Mouse (Mus musculus): ENCODE measurements around the gene Slc36a1.

The Slc36a1 gene

GRCm38 (mm10) chr11:55204159-55204596 is at the start of gene Slc36a1:
TSS of gene Slc36a1 (plus strand) at chr11:55204350.
- peak; percentile 94 for DNase-seq (ENCODE audit: low spot score)

- DNase-seq (ENCODE audit: low spot score) = no peak
These were observed 49.6 kb upstream of the Slc36a1 start for GRCm38 (mm10) chr11:55154398-55155069.

- DNase-seq (ENCODE audit: low spot score) = no peak
These were observed 49.1 kb upstream of the Slc36a1 start for GRCm38 (mm10) chr11:55155070-55155421.

DNA sequence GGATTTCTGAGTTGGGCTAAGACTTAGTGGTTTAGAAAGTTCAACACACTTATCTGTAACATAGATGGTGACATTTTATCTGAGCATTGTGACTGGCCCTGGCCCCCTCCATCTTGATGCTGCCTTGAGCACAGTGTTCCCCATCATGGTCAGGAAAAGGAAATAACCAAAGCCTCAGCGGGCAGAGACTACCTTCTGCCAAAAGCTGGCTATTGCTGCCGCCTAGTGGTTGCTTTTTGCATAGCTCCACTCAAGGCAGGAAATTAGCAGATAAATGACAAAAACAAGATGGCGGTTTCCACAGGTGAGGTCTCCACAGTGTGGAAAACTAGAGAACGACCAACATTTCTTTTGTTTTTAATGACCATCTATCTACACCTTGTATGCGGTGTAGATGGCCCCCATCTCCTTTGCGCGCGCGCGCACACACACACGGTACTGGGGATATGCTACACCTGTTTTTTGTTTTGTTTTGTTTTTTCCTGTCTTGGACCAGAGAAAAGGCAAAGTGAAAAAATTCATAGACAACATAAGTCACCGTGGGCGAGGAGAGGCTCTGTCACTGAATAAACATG is 45.3 kb upstream of the Slc36a1 start:
- peak; percentile 87 for DNase-seq (ENCODE audit: low spot score)

- peak; percentile 50 for DNase-seq (ENCODE audit: low spot score)
These were observed 41.5 kb upstream of the Slc36a1 start for GRCm38 (mm10) chr11:55162670-55163069.

DNA sequence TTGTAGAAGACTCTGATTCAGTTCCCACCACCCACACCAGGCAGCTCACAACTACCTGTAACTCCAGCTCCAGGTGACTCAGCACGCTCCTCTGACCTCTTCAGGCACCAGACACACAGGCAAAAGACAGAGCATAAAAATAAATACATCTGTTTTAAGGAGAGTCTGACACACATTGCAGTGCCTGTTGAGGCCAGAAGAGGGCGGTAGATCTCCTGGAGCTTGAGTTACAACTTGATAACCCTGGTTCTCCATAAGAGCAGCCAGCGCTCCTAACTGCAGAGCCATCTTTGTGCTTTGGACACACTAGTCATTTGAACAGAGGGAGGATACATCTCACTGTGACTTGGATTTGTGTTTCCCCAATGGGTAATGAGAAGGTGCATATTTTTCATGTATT is 39.4 kb upstream of the Slc36a1 start:
- peak; percentile 72 for DNase-seq (ENCODE audit: low spot score)

DNA sequence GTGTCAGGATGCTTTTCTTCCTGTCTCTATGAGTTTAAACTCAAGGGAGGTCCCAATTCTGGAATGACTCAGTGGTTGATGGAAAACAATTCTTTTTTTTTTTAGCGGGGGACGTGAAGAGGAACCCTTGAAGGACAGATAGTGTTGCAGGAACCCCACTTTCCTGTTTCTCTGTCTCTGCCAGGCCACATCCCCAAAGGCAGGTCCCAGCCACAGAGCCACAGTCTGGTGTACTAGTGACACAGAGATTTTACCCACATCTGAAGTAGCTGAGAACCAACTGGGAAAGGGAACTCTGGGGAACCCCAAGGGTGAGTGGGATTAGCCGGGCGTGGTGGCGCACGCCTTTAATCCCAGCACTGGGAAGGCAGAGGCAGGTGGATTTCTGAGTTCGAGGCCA is 38.4 kb upstream of the Slc36a1 start:
- DNase-seq (ENCODE audit: low spot score) = no peak

DNA sequence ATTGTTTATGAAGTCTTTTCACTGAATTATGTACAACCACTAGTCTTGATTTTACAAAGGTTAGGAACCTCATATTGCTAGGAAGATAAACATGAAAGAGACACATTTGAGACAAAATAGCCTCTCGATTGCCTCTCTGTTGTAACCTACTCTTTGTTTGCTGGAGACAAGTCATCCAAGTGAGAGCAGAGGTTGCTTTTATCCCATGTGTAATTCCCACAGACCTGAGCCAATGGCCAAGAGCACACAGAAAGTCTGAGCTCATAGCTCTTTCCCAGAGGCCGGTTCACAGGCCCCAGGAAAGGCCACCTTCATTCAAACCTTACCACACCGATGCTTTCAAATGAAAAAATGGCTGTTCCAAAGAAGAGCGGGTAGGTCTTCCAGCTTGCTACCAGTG is 35.6 kb upstream of the Slc36a1 start:
- peak; percentile 28 for DNase-seq (ENCODE audit: low spot score)

- DNase-seq (ENCODE audit: low spot score) = no peak
These were observed 35.2 kb upstream of the Slc36a1 start for GRCm38 (mm10) chr11:55168914-55169313.

DNA sequence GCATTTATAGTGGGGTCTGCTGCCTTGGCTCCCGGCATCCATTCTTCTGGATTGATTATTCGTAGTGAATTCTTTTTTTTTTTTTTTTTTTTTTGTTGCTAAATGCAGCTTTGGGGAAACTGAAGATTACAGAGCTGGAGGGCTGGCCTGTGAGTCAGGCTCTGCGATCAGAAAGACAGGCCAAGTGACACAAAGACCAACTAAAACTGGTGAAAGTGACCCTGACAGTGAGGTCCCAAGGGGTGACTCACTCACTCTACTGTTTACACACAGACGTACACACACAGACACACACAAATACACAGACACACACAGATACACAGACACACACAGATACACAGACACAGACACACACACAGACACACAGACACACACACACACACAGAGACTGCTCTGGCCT is 33.6 kb upstream of the Slc36a1 start:
- no peak for DNase-seq (ENCODE audit: low spot score)

DNA sequence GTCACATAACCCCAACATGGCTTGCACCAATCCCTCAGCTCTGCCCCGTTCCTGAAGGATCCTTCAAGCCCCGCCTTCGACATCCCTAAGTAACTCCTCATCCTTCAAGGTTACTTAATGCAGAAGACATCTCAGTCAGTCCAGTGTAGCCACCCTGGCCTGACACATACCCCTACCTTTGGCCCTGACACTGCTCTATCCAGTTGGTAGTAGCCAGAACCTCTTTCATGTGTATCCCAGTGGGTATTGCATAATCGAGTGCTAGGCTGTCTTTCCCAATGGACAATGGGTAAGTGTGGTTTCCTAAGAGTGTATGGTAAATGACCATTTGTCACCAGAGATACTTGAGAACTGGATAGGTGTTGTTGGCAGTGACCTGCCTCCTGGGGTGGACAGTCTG is 25.3 kb upstream of the Slc36a1 start:
- peak; percentile 52 for DNase-seq (ENCODE audit: low spot score)

DNA sequence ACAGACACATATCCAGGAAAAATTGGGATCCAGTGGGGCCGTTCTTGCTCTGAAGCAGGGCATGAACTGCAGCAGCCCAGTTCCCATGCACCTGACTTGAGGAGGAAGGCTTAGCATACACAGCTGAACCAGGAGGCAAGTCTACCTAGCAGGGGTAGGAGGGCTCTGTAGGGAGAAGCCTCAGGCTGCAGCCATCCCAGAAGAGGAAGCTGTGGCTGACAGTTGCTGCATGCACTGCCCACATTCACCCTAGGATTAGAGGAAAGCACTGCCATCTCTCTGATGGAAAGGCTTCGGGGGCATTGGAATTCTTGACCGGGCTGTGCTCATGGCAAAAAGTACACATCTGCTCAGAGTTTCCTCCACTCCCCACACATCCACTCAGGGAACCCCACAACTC is 24.3 kb upstream of the Slc36a1 start:
- DNase-seq (ENCODE audit: low spot score) = no peak

DNA sequence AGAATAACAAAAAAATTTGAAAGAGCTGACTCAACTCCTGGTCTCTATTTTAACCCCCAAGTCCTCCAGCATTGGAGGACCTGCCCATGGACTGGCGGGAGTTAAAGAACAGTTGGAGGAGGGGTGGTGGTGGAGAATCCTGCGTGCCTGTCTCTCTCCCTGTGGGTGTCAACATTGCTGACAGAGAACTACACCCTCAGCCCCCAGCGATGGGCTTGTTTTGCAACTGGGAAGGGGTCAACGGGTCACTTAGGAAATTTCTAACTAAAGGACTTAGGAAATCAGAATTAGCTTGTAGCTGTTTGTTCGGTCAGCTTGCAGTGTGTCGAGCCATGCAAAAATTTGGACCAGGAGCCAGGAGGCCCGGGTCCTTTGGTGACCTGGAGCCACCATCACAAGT is 21.0 kb upstream of the Slc36a1 start:
- DNase-seq (ENCODE audit: low spot score) = peak; percentile 11

GRCm38 (mm10) chr11:55184246-55184645 is 19.9 kb upstream of the Slc36a1 start:
- DNase-seq (ENCODE audit: low spot score) = no peak

GRCm38 (mm10) chr11:55184733-55185291 is 19.3 kb upstream of the Slc36a1 start, which contains the start of gene Slc36a2:
TSS of gene Slc36a2 (minus strand) at chr11:55185077.
- DNase-seq (ENCODE audit: low spot score) = peak; percentile 28

- DNase-seq (ENCODE audit: low spot score) = no peak
These were observed 16.9 kb upstream of the Slc36a1 start for GRCm38 (mm10) chr11:55187292-55187691.

DNA sequence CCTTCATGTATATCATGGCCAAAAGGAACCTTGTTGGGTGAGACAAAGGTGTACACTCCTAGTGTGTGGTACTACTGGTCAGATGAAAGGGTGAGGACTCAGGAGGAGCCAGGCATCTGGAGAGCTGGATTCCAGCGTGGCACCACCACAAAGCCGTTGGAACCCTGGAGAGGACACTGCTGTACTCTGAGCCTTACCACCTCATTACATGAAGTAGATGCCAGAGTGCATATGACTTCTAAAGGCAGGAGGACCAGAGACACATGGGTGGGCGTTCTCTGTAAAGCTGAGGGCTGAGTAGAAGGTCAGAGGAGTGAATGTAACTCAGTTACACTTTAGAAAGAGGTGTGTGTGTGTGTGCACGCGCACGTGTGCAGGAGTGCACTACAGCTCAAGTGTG is 16.4 kb upstream of the Slc36a1 start:
- DNase-seq (ENCODE audit: low spot score) = no peak

DNA sequence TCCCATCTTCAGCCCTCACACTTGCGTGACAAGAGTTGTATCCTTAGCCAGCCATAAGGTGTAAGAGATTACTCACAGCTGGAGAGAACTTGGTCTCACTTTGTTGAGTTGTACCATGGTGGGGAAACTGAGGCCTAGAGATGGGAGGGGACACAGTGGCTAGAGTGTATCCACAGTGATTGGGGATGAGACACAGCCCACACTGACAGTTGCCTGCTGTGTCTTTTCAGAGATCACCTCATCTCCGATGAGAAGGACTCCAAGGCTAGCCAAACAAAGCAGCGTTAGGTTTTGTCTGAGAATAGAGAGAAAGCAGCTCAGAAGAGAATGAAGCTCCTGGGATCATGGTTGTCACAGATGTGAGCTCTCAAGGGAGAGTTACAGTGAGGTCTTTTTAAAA is 13.9 kb upstream of the Slc36a1 start:
- no peak for DNase-seq (ENCODE audit: low spot score)

DNA sequence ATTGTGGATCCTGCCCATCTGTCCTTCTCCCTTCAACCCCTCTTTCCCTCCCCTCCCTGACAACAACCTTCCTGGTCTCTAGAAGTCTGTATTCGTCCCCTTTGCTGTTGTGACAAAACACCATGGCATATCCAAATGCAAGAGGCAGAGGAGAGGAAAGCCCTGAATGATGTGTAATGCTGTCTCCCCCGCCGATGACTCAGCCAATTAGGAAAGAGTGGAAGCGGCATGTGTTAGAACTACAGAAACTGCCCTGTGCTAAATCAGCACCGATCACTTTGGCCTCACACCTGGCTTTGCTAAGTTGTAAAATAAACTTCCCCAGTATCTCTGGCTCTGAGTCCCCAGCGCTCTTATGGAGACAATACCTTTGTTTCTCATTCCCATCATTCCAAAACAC is 7.1 kb upstream of the Slc36a1 start:
- DNase-seq (ENCODE audit: low spot score) = no peak

- no peak for DNase-seq (ENCODE audit: low spot score)
These were observed 6.2 kb upstream of the Slc36a1 start for GRCm38 (mm10) chr11:55197740-55198510.

- DNase-seq (ENCODE audit: low spot score) = no peak
These were observed 452 bp downstream of the Slc36a1 start for GRCm38 (mm10) chr11:55204602-55205001.

GRCm38 (mm10) chr11:55208001-55208690 is 4.0 kb downstream of the Slc36a1 start:
- no peak for DNase-seq (ENCODE audit: low spot score)
